Mouse (Mus musculus): Measurements from ENCODE around the gene Fbxw5. TPM values are rescaled to one million over a fixed set of nuclear protein-coding genes. Genes with fewer than 3 reads are reported as not detected.

Fbxw5 gene
- polyA plus RNA-seq, 1 experiment from 2014 or later, result 81.1 TPM

Other genes starting within 250 kb of the Fbxw5 start
- 20.3 and 22.0 TPM in 2 replicates for gene Tmem203, start 245.3 kb upstream of the Fbxw5 start, polyA plus RNA-seq (2015; fragmentation: Nextera tagmentation; extraction: Ambion mirVana)
- 6.4 and 6.5 TPM in 2 replicates for gene Tprn, start 238.1 kb upstream of the Fbxw5 start, polyA plus RNA-seq (2015; fragmentation: Nextera tagmentation; extraction: Ambion mirVana)
- gene Ssna1, start 228.3 kb upstream of the Fbxw5 start, polyA plus RNA-seq (2015; fragmentation: Nextera tagmentation; extraction: Ambion mirVana), result 219 and 232 TPM in 2 replicates
- gene Anapc2, start 228.3 kb upstream of the Fbxw5 start, polyA plus RNA-seq (2015; fragmentation: Nextera tagmentation; extraction: Ambion mirVana), result 136 and 137 TPM in 2 replicates
- not detected in 2 replicates for gene Tmem210, start 212.6 kb upstream of the Fbxw5 start, polyA plus RNA-seq (2015; fragmentation: Nextera tagmentation; extraction: Ambion mirVana)
- gene Lrrc26, start 210.8 kb upstream of the Fbxw5 start, polyA plus RNA-seq (2015; fragmentation: Nextera tagmentation; extraction: Ambion mirVana), result 6.7 and 9.4 TPM in 2 replicates
- gene Grin1, start 181.6 kb upstream of the Fbxw5 start, polyA plus RNA-seq (2015; fragmentation: Nextera tagmentation; extraction: Ambion mirVana), result 0.44 and 0.84 TPM in 2 replicates
- 47.8 and 57.4 TPM in 2 replicates for gene Man1b1, start 168.4 kb upstream of the Fbxw5 start, polyA plus RNA-seq (2015; fragmentation: Nextera tagmentation; extraction: Ambion mirVana)
- gene Dpp7, start 144.4 kb upstream of the Fbxw5 start, polyA plus RNA-seq (2015; fragmentation: Nextera tagmentation; extraction: Ambion mirVana), result 15.9 and 18.9 TPM in 2 replicates
- gene Uap1l1, start 135.1 kb upstream of the Fbxw5 start, polyA plus RNA-seq (2015; fragmentation: Nextera tagmentation; extraction: Ambion mirVana), result 18.8 and 20.2 TPM in 2 replicates
- gene Sapcd2, start 128.4 kb upstream of the Fbxw5 start, polyA plus RNA-seq (2015; fragmentation: Nextera tagmentation; extraction: Ambion mirVana), result 39.0 and 39.3 TPM in 2 replicates
- 3.6 and 4.8 TPM in 2 replicates for gene Entpd2, start 104.9 kb upstream of the Fbxw5 start, polyA plus RNA-seq (2015; fragmentation: Nextera tagmentation; extraction: Ambion mirVana)
- gene Npdc1, start 101.4 kb upstream of the Fbxw5 start, polyA plus RNA-seq (2015; fragmentation: Nextera tagmentation; extraction: Ambion mirVana), result 31.6 and 36.5 TPM in 2 replicates
- gene Fut7, start 77.5 kb upstream of the Fbxw5 start, polyA plus RNA-seq (2015; fragmentation: Nextera tagmentation; extraction: Ambion mirVana), result 0.10 and 0.15 TPM in 2 replicates
- gene Abca2, start 72.0 kb upstream of the Fbxw5 start, polyA plus RNA-seq (2015; fragmentation: Nextera tagmentation; extraction: Ambion mirVana), result 4.9 and 5.4 TPM in 2 replicates
- 139 and 180 TPM in 2 replicates for gene Clic3, start 43.9 kb upstream of the Fbxw5 start, polyA plus RNA-seq (2015; fragmentation: Nextera tagmentation; extraction: Ambion mirVana)
- gene Paxx, start 39.7 kb upstream of the Fbxw5 start, polyA plus RNA-seq (2015; fragmentation: Nextera tagmentation; extraction: Ambion mirVana), result 37.9 and 44.8 TPM in 2 replicates
- gene Ptgds, start 30.7 kb upstream of the Fbxw5 start, polyA plus RNA-seq (2015; fragmentation: Nextera tagmentation; extraction: Ambion mirVana), result 10.7 and 16.5 TPM in 2 replicates
- gene Lcn12, start 6.8 kb upstream of the Fbxw5 start, polyA plus RNA-seq (2015; fragmentation: Nextera tagmentation; extraction: Ambion mirVana), result not detected in 2 replicates
- gene C8g, start 969 bp downstream of the Fbxw5 start, polyA plus RNA-seq (2015; fragmentation: Nextera tagmentation; extraction: Ambion mirVana), result 6.5 and 7.3 TPM in 2 replicates
- gene Traf2, start 46.2 kb downstream of the Fbxw5 start, polyA plus RNA-seq (2015; fragmentation: Nextera tagmentation; extraction: Ambion mirVana), result 38.2 and 39.1 TPM in 2 replicates
- gene Edf1, start 57.1 kb downstream of the Fbxw5 start, polyA plus RNA-seq (2015; fragmentation: Nextera tagmentation; extraction: Ambion mirVana), result 319 and 355 TPM in 2 replicates
- 3.1 and 8.2 TPM in 2 replicates for gene Mamdc4, start 74.1 kb downstream of the Fbxw5 start, polyA plus RNA-seq (2015; fragmentation: Nextera tagmentation; extraction: Ambion mirVana)
- gene Phpt1, start 74.5 kb downstream of the Fbxw5 start, polyA plus RNA-seq (2015; fragmentation: Nextera tagmentation; extraction: Ambion mirVana), result 164 and 167 TPM in 2 replicates
- gene Ajm1, start 81.0 kb downstream of the Fbxw5 start, polyA plus RNA-seq (2015; fragmentation: Nextera tagmentation; extraction: Ambion mirVana), result 0.21 TPM in 1 of 2 replicates, not detected in the other
- gene Rabl6, start 107.8 kb downstream of the Fbxw5 start, polyA plus RNA-seq (2015; fragmentation: Nextera tagmentation; extraction: Ambion mirVana), result 60.7 and 61.8 TPM in 2 replicates
- 0.14 and 0.15 TPM in 2 replicates for gene Ccdc183, start 116.9 kb downstream of the Fbxw5 start, polyA plus RNA-seq (2015; fragmentation: Nextera tagmentation; extraction: Ambion mirVana)
- gene Tmem141, start 121.3 kb downstream of the Fbxw5 start, polyA plus RNA-seq (2015; fragmentation: Nextera tagmentation; extraction: Ambion mirVana), result 30.5 and 35.6 TPM in 2 replicates
- 3.5 and 10.6 TPM in 2 replicates for gene Fcna, start 127.3 kb downstream of the Fbxw5 start, polyA plus RNA-seq (2015; fragmentation: Nextera tagmentation; extraction: Ambion mirVana)
- gene Lcn8, start 152.4 kb downstream of the Fbxw5 start, polyA plus RNA-seq (2015; fragmentation: Nextera tagmentation; extraction: Ambion mirVana), result 0.33 TPM in 1 of 2 replicates, not detected in the other
- gene Lcn5, start 157.2 kb downstream of the Fbxw5 start, polyA plus RNA-seq (2015; fragmentation: Nextera tagmentation; extraction: Ambion mirVana), result not detected in 2 replicates
- not detected in 2 replicates for gene Lcn6, start 176.0 kb downstream of the Fbxw5 start, polyA plus RNA-seq (2015; fragmentation: Nextera tagmentation; extraction: Ambion mirVana)
- gene Lcn10, start 182.0 kb downstream of the Fbxw5 start, polyA plus RNA-seq (2015; fragmentation: Nextera tagmentation; extraction: Ambion mirVana), result not detected in 2 replicates
- gene Obp2a, start 199.3 kb downstream of the Fbxw5 start, polyA plus RNA-seq (2015; fragmentation: Nextera tagmentation; extraction: Ambion mirVana), result not detected in 2 replicates
- gene Bmyc, start 206.0 kb downstream of the Fbxw5 start, polyA plus RNA-seq (2015; fragmentation: Nextera tagmentation; extraction: Ambion mirVana), result 60.2 and 63.4 TPM in 2 replicates
- not detected in 2 replicates for gene Obp2b, start 236.3 kb downstream of the Fbxw5 start, polyA plus RNA-seq (2015; fragmentation: Nextera tagmentation; extraction: Ambion mirVana)

Measured in lung, embryonic 16.5 days (tissue).